Comparison of ENCODE assay signal across 9 mouse cellular contexts in the genomic region with DNA sequence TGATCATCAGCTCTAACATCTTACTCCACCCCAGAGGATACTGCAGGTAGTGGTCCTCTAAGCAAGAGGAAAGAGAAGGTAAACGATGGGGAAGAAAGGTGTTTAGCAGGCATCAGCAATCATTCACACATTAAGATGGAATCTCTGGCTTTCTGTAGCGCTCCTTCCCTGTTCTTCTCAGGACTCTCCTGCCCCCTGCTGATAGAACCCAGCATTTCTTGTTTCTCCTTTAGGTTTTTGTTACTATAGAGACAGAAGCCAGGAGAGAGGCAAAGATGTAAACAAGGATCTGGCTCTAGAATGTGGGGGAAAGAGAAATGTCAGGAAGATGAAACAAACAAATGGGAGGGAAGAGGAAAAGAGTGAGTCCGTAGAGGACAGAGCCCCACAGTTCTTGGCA. TPM values are rescaled to one million over a fixed set of nuclear protein-coding genes. Genes with fewer than 3 reads are reported as not detected.
A peak's percentile ranks its signal among the peaks of the same experiment; 100 is the strongest.
DNase-seq lines count a peak whose midpoint lies in the region; ATAC-seq and TF ChIP-seq lines count a peak whose summit lies in the region.
"Had no signal": no experiment of that assay in that cellular context is flagged by ENCODE, and none has a peak within 500 bp of the region (broad histone marks: within the 10 kb centered on the region; RNA-seq: fewer than 3 reads in every experiment).

No protein-coding gene starts in this region.

- in situ Hi-C loops in ES-E14 (cut with MboI; ENCODE audit: low sequenced_read_pairs in 2 of 2, unreplicated experiment in 2 of 2): no loop called here

- peak; percentile 50; the same call in 1 of the 2 replicates for ATAC-seq in midbrain, embryonic 13.5 days

- peak; percentile 32 for DNase-seq in 3T3-L1 (ENCODE audit: low read depth, low spot score)
- DNase-seq in ES-E14 (ENCODE audit: low read depth, low spot score): peak; percentile 51
- DNase-seq in cerebellum, postnatal 25 days: peak; percentile 22 to 67
- peak; percentile 77 for DNase-seq in heart, postnatal 4 days
- peak; percentile 34 to 57 for DNase-seq in layer of hippocampus, postnatal 14 days (ENCODE audit: low spot score in 2 of 2)
- no peak for DNase-seq in B cell, adult 2 months
- DNase-seq in spleen, adult 12 weeks (ENCODE audit: low spot score): no peak

- H3K9me3 ChIP-seq in ES-E14 (ENCODE audit: control insufficient read depth, insufficient read depth, low read depth, low read length): no peaks in the 10 kb centered on the region
- no peaks in the 10 kb centered on the region for H3K9me3 ChIP-seq in midbrain, embryonic 13.5 days
- H3K9me3 ChIP-seq: embryonic facial prominence, embryonic 15.5 days had no signal

- H3K4me1 ChIP-seq in ES-E14 (ENCODE audit: control insufficient read depth in 2 of 2, insufficient read depth in 2 of 2, low read length in 2 of 2, poor library complexity in 1 of 2): no peaks in the 10 kb centered on the region
- H3K4me1 ChIP-seq in midbrain, embryonic 13.5 days (replicated peaks): no peaks in the 10 kb centered on the region
- H3K4me1 ChIP-seq: embryonic facial prominence, embryonic 15.5 days had no signal

- H3K4me2 ChIP-seq in midbrain, embryonic 13.5 days (replicated peaks): no peak overlapping the region
- H3K4me2 ChIP-seq: embryonic facial prominence, embryonic 15.5 days had no signal

- no peak overlapping the region for H3K9ac ChIP-seq in ES-E14 (ENCODE audit: insufficient read depth, low read depth, low read length, poor library complexity, severe bottlenecking)
- H3K9ac ChIP-seq in midbrain, embryonic 13.5 days (replicated peaks): no peak overlapping the region
- H3K9ac ChIP-seq: embryonic facial prominence, embryonic 15.5 days had no signal

- no peak overlapping the region for H3K4me3 ChIP-seq in ES-E14 (ENCODE audit: insufficient read depth in 1 of 2, low read depth in 1 of 2, low read length in 2 of 2, poor library complexity in 1 of 2, severe bottlenecking in 1 of 2)
- H3K4me3 ChIP-seq in midbrain, embryonic 13.5 days (replicated peaks): no peak overlapping the region
- H3K4me3 ChIP-seq: embryonic facial prominence, embryonic 15.5 days had no signal

- H3K27ac ChIP-seq in ES-E14 (ENCODE audit: insufficient read depth, low read depth, low read length, poor library complexity, severe bottlenecking): no peak overlapping the region
- H3K27ac ChIP-seq in midbrain, embryonic 13.5 days: no peak overlapping the region
- H3K27ac ChIP-seq: embryonic facial prominence, embryonic 15.5 days had no signal

- WGBS in midbrain, embryonic 13.5 days: 15% methylated on average over 3 of the region's 3 CpGs

- no peaks in the 10 kb centered on the region for H3K36me3 ChIP-seq in ES-E14 (ENCODE audit: control insufficient read depth, insufficient read depth, low read length, poor library complexity, severe bottlenecking)
- no peaks in the 10 kb centered on the region for H3K36me3 ChIP-seq in midbrain, embryonic 13.5 days
- H3K36me3 ChIP-seq: embryonic facial prominence, embryonic 15.5 days had no signal

- no peaks in the 10 kb centered on the region for H3K27me3 ChIP-seq in midbrain, embryonic 13.5 days
- H3K27me3 ChIP-seq: embryonic facial prominence, embryonic 15.5 days had no signal

TF ChIP-seq in ES-E14, 5 proteins besides CTCF, POLR2A, EP300 and RAD21:
- TF ChIP-seq HCFC1 (IDR thresholded peaks at IDR 0.05; ENCODE audit: borderline replicate concordance, insufficient read depth, low read length): no peak
- peak; percentile 66; the same call in 1 of the 2 replicates for TF ChIP-seq ZC3H11A (IDR thresholded peaks at IDR 0.05; ENCODE audit: borderline replicate concordance, low read depth, low read length)

RNA-seq across cellular contexts. Expression of gene Tenm2, which starts 49.6 kb away (rescaled TPM):
- total RNA-seq in ES-E14 (2012; rRNA removed): 0.04 TPM in 1 of 2 replicates, not detected in the other
- total RNA-seq in heart, postnatal 4 days (2021): under 1 TPM; 0.14 to 0.72 TPM
- 100 to 1,000 TPM; 156 to 173 TPM for total RNA-seq in layer of hippocampus, postnatal 14 days (2021)
- polyA plus RNA-seq in midbrain, embryonic 13.5 days (2015; fragmentation: Nextera tagmentation; extraction: Ambion mirVana): 47.3 and 50.4 TPM in 2 replicates

Comparison
In these comparisons a context has a peak if more than half of its experiments do, and no peak if none do; other contexts are left out.
1. DNase-seq: peak in 3T3-L1 (single experiment), ES-E14 (single experiment), cerebellum, postnatal 25 days (2 of 2), heart, postnatal 4 days (single experiment) and layer of hippocampus, postnatal 14 days (2 of 2); none in B cell, adult 2 months (0 of 2) and spleen, adult 12 weeks (single experiment).
2. RNA of gene Tenm2, which starts 49.6 kb away (total RNA-seq): 156 to 173 TPM in layer of hippocampus, postnatal 14 days; 0.14 to 0.72 TPM in heart, postnatal 4 days and 0.04 TPM in ES-E14; every median in the first group is over 10 times any median in the second.